Mouse (Mus musculus) lung, embryonic 14.5 days (tissue): ENCODE data around the gene Ackr3. TPM values are rescaled to one million over a fixed set of nuclear protein-coding genes. Genes with fewer than 3 reads are reported as not detected.
A peak's percentile ranks its signal among the peaks of the same experiment; 100 is the strongest.

Experiments used
- ATAC-seq: fragments of 200-750 bp; cut with Nextera tagmentation; 2 replicates; pipeline ENCODE4 v1.8.0; 2017; ENCODE audit warnings: mild to moderate bottlenecking, moderate TSS enrichment, moderate library complexity; ENCODE audit not compliant: insufficient read depth
- DNase-seq: peaks from one replicate; pipeline ENCODE4 v3.0.0-alpha.2; 2015
- H3K27ac ChIP-seq: fragments of 300-500 bp; sonication (generic); 2 replicates; pipeline ENCODE4 v1.5.1; 2014; ENCODE audit warnings: low read depth, mild to moderate bottlenecking, moderate library complexity
- H3K27me3 ChIP-seq: fragments of 300-500 bp; sonication (generic); 2 replicates; pipeline ENCODE4 v1.6.1; 2014; ENCODE audit warnings: low read length, control low read depth; ENCODE audit not compliant: insufficient read depth
- H3K36me3 ChIP-seq: fragments of 300-500 bp; sonication (generic); 2 replicates; pipeline ENCODE4 v1.6.1; 2014; ENCODE audit warnings: control low read depth; ENCODE audit not compliant: insufficient read depth
- H3K4me1 ChIP-seq: fragments of 300-500 bp; sonication (generic); 2 replicates; pipeline ENCODE4 v1.6.1; 2014; ENCODE audit warnings: antibody characterized with exemption, control low read depth; ENCODE audit not compliant: insufficient read depth
- H3K4me2 ChIP-seq: fragments of 300-500 bp; sonication (generic); 2 replicates; pipeline ENCODE4 v1.6.1; 2014; ENCODE audit warnings: mild to moderate bottlenecking
- H3K4me3 ChIP-seq: fragments of 300-500 bp; sonication (generic); 2 replicates; pipeline ENCODE4 v1.5.1; 2014; ENCODE audit warnings: low read depth, low read length
- H3K9ac ChIP-seq: fragments of 300-500 bp; sonication (generic); 2 replicates; pipeline ENCODE4 v1.6.1; 2014
- H3K9me3 ChIP-seq: fragments of 300-500 bp; sonication (generic); 2 replicates; pipeline ENCODE4 v1.6.1; 2016; ENCODE audit warnings: low read depth, low read length, control low read depth
- CTCF ChIP-seq: IDR thresholded peaks from 2 replicates; pipeline ENCODE4 v1.5.1; 2016; ENCODE audit warnings: antibody characterized with exemption, low read depth
- WGBS: fragments of 180-500 bp; shearing (Covaris S2); extraction: QIAGEN DNeasy Blood & Tissue Kit; methylation state at CpG from one replicate; pipeline ENCODE4 v1.1.7; 2014; 5-methylcytosine and 5-hydroxymethylcytosine counted together
- polyA plus RNA-seq: library from polyadenylated mRNA; unstranded; fragments of >200 nt; fragmentation: Nextera tagmentation; extraction: Ambion mirVana; gene quantifications from 2 replicates; pipeline ENCODE4 v1.2.1, GENCODE M21; 2014

Gene Ackr3
- polyA plus RNA-seq, 1 experiment from 2014 or later, result 22.6 TPM

DNA sequence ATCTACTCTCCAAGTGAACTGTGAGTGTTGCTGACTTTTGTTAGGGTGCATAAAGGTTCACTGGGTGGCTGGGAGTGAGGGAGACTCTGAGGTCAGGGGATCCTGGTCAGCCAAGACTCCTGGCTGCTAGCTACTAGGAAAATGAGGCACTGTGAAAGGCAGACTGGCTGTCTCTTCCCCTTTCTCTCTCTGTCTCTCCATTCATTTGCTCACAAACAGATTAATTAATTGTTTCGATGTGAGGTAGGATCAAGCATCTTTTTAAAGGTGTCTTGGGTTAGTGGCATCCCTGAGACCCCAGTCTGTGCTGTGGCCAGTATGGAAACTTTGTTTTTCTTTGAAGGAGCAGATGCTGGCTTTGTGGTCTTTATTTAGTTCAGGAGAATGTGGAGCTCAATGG is 1.0 kb downstream of the Ackr3 start:
- H3K36me3 ChIP-seq, result no peaks in the 10 kb centered on the region
- H3K9me3 ChIP-seq, result no peaks in the 10 kb centered on the region
- H3K9ac ChIP-seq, result peak overlapping the region; percentile 60
- DNase-seq, result no peak
- peaks cover 23% of the 10 kb centered on the region for H3K27me3 ChIP-seq
- 0 out of 2 replicates have a peak, but pooled peaks cover 9% of the 10 kb centered on the region for H3K4me1 ChIP-seq
- H3K27ac ChIP-seq, result peak overlapping the region; percentile 72
- WGBS, result 32% methylated on average over 1 of the region's 1 CpGs
- ATAC-seq, result no peak
- H3K4me3 ChIP-seq, result peak overlapping the region; percentile 44
- no peak for TF ChIP-seq CTCF
- H3K4me2 ChIP-seq, result peak overlapping the region; percentile 61

DNA sequence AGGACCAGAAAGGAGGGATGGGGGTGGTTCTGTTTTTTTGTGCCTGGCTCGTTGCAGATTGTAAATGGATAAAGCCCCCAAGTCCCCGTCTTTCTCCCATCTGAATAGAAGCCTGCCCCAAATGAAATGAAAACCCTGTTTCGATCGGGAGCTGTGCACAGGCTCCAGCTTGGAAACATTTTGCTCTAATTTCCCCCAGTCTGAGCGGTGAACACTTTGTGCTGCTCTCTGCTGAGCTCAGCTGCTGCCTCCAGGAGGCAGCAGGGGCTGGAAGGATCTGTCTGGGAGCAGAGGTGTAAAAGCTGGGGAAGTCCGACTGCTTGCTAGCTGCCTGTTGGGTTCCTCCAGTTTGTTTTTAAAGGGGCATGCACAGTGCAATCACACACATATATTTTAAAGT is 1.4 kb downstream of the Ackr3 start:
- DNase-seq (peak; percentile 85), ATAC-seq (no peak)
- Histone ChIP-seq H3K36me3 (no peaks in the 10 kb centered on the region), H3K27me3 (peaks cover 23% of the 10 kb centered on the region), H3K9me3 (no peaks in the 10 kb centered on the region), H3K4me2 (peak overlapping the region; percentile 61), H3K4me3 (peak overlapping the region; percentile 44), H3K9ac (peak overlapping the region; percentile 60), H3K27ac (peak overlapping the region; percentile 72), H3K4me1 (0 out of 2 replicates have a peak, but pooled peaks cover 9% of the 10 kb centered on the region)
- TF ChIP-seq CTCF, result peak; percentile 72
- WGBS, result 3% methylated on average over 6 of the region's 6 CpGs

DNA sequence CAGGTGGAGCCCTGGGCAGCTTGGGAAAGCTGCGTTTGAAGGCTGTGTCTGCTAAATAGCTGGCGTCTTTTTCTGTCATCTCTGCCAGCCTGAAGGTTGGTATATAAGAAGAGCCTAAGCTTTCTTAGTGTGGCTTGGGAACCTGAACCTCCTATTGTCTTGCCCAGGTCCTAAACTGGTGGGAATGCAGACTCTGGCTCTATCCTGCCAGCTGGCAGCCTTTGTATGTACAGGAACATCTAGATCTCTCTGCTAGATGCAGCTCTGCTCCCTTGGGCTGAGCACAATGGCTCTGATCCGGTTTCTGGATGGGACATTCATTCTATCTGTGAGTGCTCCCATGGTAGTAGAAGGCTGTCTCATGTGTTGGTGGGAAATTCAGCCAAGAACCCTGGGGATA is 2.9 kb downstream of the Ackr3 start:
- TF ChIP-seq CTCF, result no peak
- peak overlapping the region; percentile 28 for H3K9ac ChIP-seq
- no peaks in the 10 kb centered on the region for H3K36me3 ChIP-seq
- DNase-seq (no peak), ATAC-seq (no peak)
- H3K27me3 ChIP-seq, result peaks cover 19% of the 10 kb centered on the region
- 0 out of 2 replicates have a peak, but pooled peaks cover 9% of the 10 kb centered on the region for H3K4me1 ChIP-seq
- H3K9me3 ChIP-seq, result no peaks in the 10 kb centered on the region
- peak overlapping the region; percentile 61 for H3K4me2 ChIP-seq
- H3K4me3 ChIP-seq, result peak overlapping the region; percentile 44
- H3K27ac ChIP-seq, result no peak overlapping the region
- 40% methylated on average over 3 of the region's 3 CpGs for WGBS

DNA sequence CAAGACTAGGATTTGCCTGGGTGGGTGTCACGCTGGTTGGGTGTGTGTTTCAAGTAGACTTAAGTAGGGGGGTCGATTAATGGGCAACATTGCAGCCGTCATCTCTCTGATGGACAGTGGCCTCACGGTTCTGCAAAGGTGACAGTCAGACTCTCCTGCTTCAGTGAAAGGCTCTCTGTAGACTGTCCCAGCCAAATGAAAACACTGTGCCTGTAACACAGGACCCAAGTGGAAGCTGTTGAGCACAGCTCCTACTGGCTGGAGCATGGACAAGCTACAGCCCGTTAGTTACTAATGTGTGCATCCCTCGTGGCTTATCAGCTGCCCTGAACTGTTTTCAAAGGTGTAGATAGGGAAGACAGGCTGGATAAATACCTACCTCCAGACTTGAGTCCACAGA is 3.5 kb downstream of the Ackr3 start:
- no peak for ATAC-seq
- TF ChIP-seq CTCF, result no peak
- Histone ChIP-seq H3K27ac (no peak overlapping the region), H3K9me3 (no peaks in the 10 kb centered on the region), H3K4me1 (0 out of 2 replicates have a peak, but pooled peaks cover 7% of the 10 kb centered on the region), H3K27me3 (peaks cover 17% of the 10 kb centered on the region), H3K36me3 (no peaks in the 10 kb centered on the region), H3K4me2 (peak overlapping the region; percentile 61), H3K9ac (no peak overlapping the region), H3K4me3 (peak overlapping the region; percentile 44; the same call in 1 of the 2 replicates)
- no peak for DNase-seq
- WGBS, result 53% methylated on average over 6 of the region's 6 CpGs

DNA sequence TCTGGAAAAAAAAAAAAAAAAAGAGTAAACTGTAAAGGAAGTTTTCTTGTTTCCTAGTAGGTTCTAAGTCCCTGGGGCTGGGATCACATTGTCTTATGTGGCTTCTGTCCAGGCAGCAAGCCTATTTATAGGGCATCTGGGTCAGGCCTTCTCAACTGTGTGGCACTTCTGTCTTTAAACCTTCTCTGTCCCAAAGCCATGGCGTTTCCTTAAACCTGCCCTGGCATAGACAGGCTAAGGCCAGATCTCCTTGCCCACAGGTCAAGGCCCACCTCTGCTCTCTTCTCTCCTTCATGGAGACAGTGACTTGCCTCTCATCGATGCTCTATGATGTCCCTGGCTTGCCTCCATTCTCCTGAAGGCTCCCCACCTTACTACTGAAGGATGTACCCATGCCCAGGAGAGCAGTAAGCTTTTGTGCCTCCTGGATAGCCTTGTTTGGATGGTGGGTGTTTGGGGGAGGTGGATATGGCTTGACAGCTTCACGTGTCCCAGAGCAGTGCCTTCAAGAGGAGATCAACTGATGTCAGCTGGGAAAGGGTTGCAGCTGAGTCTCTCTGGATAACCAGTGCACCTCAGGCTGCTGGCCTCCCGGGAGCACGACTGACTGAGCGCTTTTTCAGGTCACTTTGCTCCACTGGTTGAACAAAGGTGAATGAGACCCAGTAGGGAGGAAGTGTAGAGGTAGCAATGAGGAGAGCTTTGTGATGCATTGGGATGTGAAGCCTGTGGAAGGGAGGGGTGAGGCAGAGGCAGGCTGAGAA is 4.1 kb downstream of the Ackr3 start:
- Histone ChIP-seq H3K27ac (no peak overlapping the region; the same call in 1 of the 2 replicates), H3K9me3 (no peaks in the 10 kb centered on the region), H3K4me3 (peak overlapping the region; percentile 5; the same call in 1 of the 2 replicates), H3K4me1 (0 out of 2 replicates have a peak, but pooled peaks cover 3% of the 10 kb centered on the region), H3K9ac (no peak overlapping the region), H3K4me2 (peak overlapping the region; percentile 61), H3K36me3 (no peaks in the 10 kb centered on the region), H3K27me3 (peaks cover 11% of the 10 kb centered on the region; the same call in 1 of the 2 replicates)
- WGBS, result 63% methylated on average over 6 of the region's 6 CpGs
- DNase-seq, result no peak
- ATAC-seq, result no peak
- TF ChIP-seq CTCF, result no peak

DNA sequence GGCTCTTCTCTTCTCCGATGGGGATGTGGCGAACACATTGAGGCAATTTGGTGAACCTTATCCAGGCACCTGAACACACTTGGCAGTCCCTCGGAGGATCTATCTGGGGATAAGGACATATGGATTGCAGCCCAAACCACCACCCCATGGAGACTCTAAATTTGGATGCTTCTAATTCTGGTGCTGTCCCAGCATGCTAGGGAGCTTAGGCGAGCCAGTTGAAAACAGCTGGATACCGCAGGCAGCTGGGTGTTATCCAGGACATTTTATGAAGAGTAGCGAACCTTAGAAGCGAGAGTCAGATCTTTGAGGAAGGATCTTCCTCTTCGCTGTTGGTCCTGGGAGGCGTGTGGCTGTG is 4.7 kb downstream of the Ackr3 start:
- ATAC-seq (no peak), DNase-seq (peak; percentile 46)
- Histone ChIP-seq H3K27ac (no peak overlapping the region; the same call in 1 of the 2 replicates), H3K9ac (no peak overlapping the region), H3K36me3 (no peaks in the 10 kb centered on the region), H3K27me3 (peaks cover 9% of the 10 kb centered on the region; the same call in 1 of the 2 replicates), H3K9me3 (no peaks in the 10 kb centered on the region), H3K4me3 (peak overlapping the region; percentile 5; the same call in 1 of the 2 replicates), H3K4me1 (0 out of 2 replicates have a peak, but pooled peaks cover 3% of the 10 kb centered on the region), H3K4me2 (peak overlapping the region; percentile 61; the same call in 1 of the 2 replicates)
- 62% methylated on average over 9 of the region's 9 CpGs for WGBS
- no peak for TF ChIP-seq CTCF

DNA sequence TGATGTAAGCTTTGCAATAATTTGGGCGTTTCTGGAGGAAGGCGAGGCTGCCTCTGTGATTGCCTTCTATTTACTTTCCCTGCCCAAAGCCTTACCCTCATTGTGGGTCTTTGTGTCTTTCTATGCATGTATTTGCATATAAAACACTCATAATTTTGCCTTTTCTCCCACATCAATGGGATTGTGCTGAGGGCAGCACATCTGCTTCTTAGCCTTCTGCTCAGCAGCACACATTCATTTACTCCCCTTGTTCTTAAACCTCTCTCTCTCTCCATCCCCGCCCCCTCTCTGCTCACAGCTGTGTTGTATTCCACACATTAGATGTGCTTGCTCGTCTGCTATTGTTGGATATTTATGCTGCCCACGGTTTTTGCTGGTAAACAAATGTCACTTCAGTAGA is 5.3 kb downstream of the Ackr3 start:
- Histone ChIP-seq H3K4me2 (peak overlapping the region; percentile 61; the same call in 1 of the 2 replicates), H3K4me3 (0 out of 2 replicates have a peak overlapping the region, but pooled peaks have one; percentile 5), H3K4me1 (0 out of 2 replicates have a peak, but pooled peaks cover 3% of the 10 kb centered on the region), H3K36me3 (no peaks in the 10 kb centered on the region), H3K9ac (no peak overlapping the region), H3K27me3 (peaks cover 7% of the 10 kb centered on the region; the same call in 1 of the 2 replicates), H3K9me3 (no peaks in the 10 kb centered on the region), H3K27ac (no peak overlapping the region)
- ATAC-seq, result no peak
- WGBS, result 71% methylated on average over 5 of the region's 5 CpGs
- TF ChIP-seq CTCF, result no peak
- DNase-seq, result no peak
